Mouse (Mus musculus) monocyte, adult 5-6 weeks (primary cell): ENCODE data around the gene Mcm2. TPM values are rescaled to one million over a fixed set of nuclear protein-coding genes. Genes with fewer than 3 reads are reported as not detected.

Experiments
- ATAC-seq: fragments of 153-309, 156-312 bp; replicated peaks from 2 replicates; pipeline ENCODE4 v1.8.0; 2017; ENCODE audit warnings: mild to moderate bottlenecking; ENCODE audit not compliant: low TSS enrichment, insufficient number of reproducible peaks, severe bottlenecking, poor library complexity, low FRiP score
- total RNA-seq: library from RNA; stranded (forward); fragments of 200-1000, 200-491, 200-594 nt; gene quantifications from 3 replicates; pipeline ENCODE4 v1.2.3, GENCODE M21; 2017

Gene Mcm2
- total RNA-seq, 1 experiment from 2014 or later: 10.9 TPM

GRCm38 (mm10) chr6:88839135-88839970 is 59.2 kb downstream of the Mcm2 start:
- no peak for ATAC-seq

- ATAC-seq: no peak
These were observed 60.0 kb downstream of the Mcm2 start for GRCm38 (mm10) chr6:88838613-88839012.

- ATAC-seq: no peak
These were observed 60.6 kb downstream of the Mcm2 start for GRCm38 (mm10) chr6:88837999-88838398.

- no peak for ATAC-seq
These were observed 62.3 kb downstream of the Mcm2 start for GRCm38 (mm10) chr6:88836178-88836819.

- ATAC-seq: no peak
These were observed 63.5 kb downstream of the Mcm2 start for GRCm38 (mm10) chr6:88835047-88835446.

Other genes starting within 250 kb of the Mcm2 start
- 1.9 to 3.9 TPM in 2 of 3 replicates, not detected in the other for gene Mgll, start 174.4 kb downstream of the Mcm2 start, total RNA-seq
- gene Abtb1, start 56.8 kb downstream of the Mcm2 start, total RNA-seq: 32.9 to 52.6 TPM (median 51.6 TPM) in 3 replicates
- gene Podxl2, start 23.7 kb downstream of the Mcm2 start, total RNA-seq: not detected in 3 replicates
- gene Tpra1, start 3.5 kb upstream of the Mcm2 start, total RNA-seq: 24.4 to 70.1 TPM (median 35.2 TPM) in 3 replicates